Comparison of ENCODE assay signal across 11 mouse cellular contexts in the genomic region with DNA sequence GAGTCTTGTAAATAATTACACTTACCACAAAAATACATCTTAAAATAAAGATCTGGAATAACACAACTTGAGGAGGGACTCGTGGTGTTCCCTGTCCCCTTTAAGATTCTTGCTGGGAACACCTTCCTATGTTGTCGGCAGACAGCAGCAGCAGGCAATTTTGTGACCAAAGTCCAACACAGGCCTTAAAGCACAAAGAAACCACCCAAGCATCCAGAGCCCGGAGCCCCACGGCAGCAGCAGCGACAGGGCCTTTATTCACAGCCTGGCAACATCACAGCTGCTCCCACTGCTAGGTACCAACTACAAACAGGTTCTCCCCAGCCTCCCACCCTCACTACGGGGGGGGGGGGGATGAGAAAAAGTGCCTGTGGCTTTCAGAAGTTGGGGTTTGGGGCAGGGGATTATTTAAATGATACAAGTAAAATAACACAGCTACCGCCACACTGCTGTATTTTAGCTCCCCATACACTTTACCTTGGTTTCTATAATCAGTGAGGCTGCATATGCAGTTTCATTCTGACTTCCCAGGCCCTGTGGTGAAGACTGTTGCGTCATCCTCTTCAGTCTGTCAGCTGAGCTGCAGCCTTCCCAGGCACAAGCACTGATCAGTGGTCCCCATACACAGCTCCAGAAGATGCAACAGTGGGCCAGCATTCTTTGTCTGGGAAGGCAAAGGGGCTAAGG. TPM values are rescaled to one million over a fixed set of nuclear protein-coding genes. Genes with fewer than 3 reads are reported as not detected.
DNase-seq lines count a peak whose midpoint lies in the region; ATAC-seq and TF ChIP-seq lines count a peak whose summit lies in the region.
"Had no signal": no experiment of that assay in that cellular context is flagged by ENCODE, and none has a peak within 500 bp of the region (broad histone marks: within the 10 kb centered on the region; RNA-seq: fewer than 3 reads in every experiment).

No protein-coding gene starts in this region.

- peaks cover 16% of the 10 kb centered on the region; the same call in 1 of the 2 replicates for H3K27me3 ChIP-seq in heart, embryonic 10.5 days (ENCODE audit: insufficient read depth, poor library complexity, severe bottlenecking)
- H3K27me3 ChIP-seq in heart, adult 2 months (ENCODE audit: control insufficient read depth, insufficient read depth, low read length), result no peaks in the 10 kb centered on the region
- no peaks in the 10 kb centered on the region; the same call in 1 of the 2 replicates for H3K27me3 ChIP-seq in midbrain, embryonic 11.5 days (ENCODE audit: control insufficient read depth, insufficient read depth, low read length)
- H3K27me3 ChIP-seq in midbrain, postnatal 0 days (ENCODE audit: insufficient read depth, low read length), result no peaks in the 10 kb centered on the region; the same call in 1 of the 2 replicates

- peaks cover 58% of the 10 kb centered on the region for H3K4me1 ChIP-seq in heart, embryonic 10.5 days
- H3K4me1 ChIP-seq in heart, adult 2 months (ENCODE audit: control insufficient read depth, insufficient read depth, low read length), result no peaks in the 10 kb centered on the region
- H3K4me1 ChIP-seq in midbrain, embryonic 11.5 days (ENCODE audit: control insufficient read depth, insufficient read depth, low read length), result peaks cover 16% of the 10 kb centered on the region
- H3K4me1 ChIP-seq in midbrain, postnatal 0 days (ENCODE audit: insufficient read depth, low read length), result 0 out of 2 replicates have a peak, but pooled peaks cover 5% of the 10 kb centered on the region

- H3K9ac ChIP-seq in heart, adult 2 months (ENCODE audit: low read depth, low read length), result no peak overlapping the region
- H3K9ac ChIP-seq in midbrain, embryonic 11.5 days (ENCODE audit: low read length), result peak overlapping the region; percentile 44
- no peak overlapping the region; the same call in 1 of the 2 replicates for H3K9ac ChIP-seq in midbrain, postnatal 0 days (replicated peaks; ENCODE audit: low read length, poor library complexity, severe bottlenecking)
- H3K9ac ChIP-seq: lung, embryonic 14.5 days had no signal

- H3K4me3 ChIP-seq in heart, embryonic 10.5 days, result no peak overlapping the region
- no peak overlapping the region for H3K4me3 ChIP-seq in heart, adult 2 months
- H3K4me3 ChIP-seq in midbrain, embryonic 11.5 days (ENCODE audit: low read depth, low read length), result no peak overlapping the region
- no peak overlapping the region for H3K4me3 ChIP-seq in midbrain, postnatal 0 days (ENCODE audit: low read depth, low read length)

- H3K79me2 ChIP-seq in heart, adult 2 months (replicated peaks; ENCODE audit: control insufficient read depth, insufficient read depth, low read length), result no peaks in the 10 kb centered on the region

- TF ChIP-seq EP300 in heart, adult 2 months (IDR thresholded peaks at IDR 0.05; ENCODE audit: insufficient read depth, low read depth, low read length), result no peak

- H3K9me3 ChIP-seq in heart, embryonic 10.5 days, result no peaks in the 10 kb centered on the region
- H3K9me3 ChIP-seq in midbrain, embryonic 11.5 days (ENCODE audit: control insufficient read depth, low read length), result no peaks in the 10 kb centered on the region
- H3K9me3 ChIP-seq in midbrain, postnatal 0 days (ENCODE audit: low read length), result no peaks in the 10 kb centered on the region

- DNase-seq in heart, embryonic 10.5 days (ENCODE audit: low spot score), result no peak
- DNase-seq in heart, adult 2 months, result no peak
- peak; percentile 86 for DNase-seq in midbrain, embryonic 11.5 days (ENCODE audit: low spot score, missing footprints)
- DNase-seq in midbrain, postnatal 0 days (ENCODE audit: low spot score), result no peak
- DNase-seq in induced T-regulatory cell, adult 2 months (ENCODE audit: low read depth), result peak; percentile 69
- peak; percentile 28 for DNase-seq in retina, postnatal 1 day
- no peak for DNase-seq in cerebellum, adult 9-10 months
- DNase-seq in left cerebral cortex, postnatal 36 days (ENCODE audit: low spot score in 2 of 2), result no peak
- DNase-seq: lung, embryonic 14.5 days; right cerebral cortex, postnatal 25 days had no signal

- WGBS in heart, embryonic 10.5 days, result 54% methylated on average over 8 of the region's 8 CpGs
- 75% methylated on average over 8 of the region's 8 CpGs for whole genome bisulfite sequencing in heart, adult 2 months
- 17% methylated on average over 8 of the region's 8 CpGs for WGBS in midbrain, embryonic 11.5 days
- WGBS in midbrain, postnatal 0 days, result 20% methylated on average over 8 of the region's 8 CpGs

- ATAC-seq in midbrain, embryonic 11.5 days (ENCODE audit: low FRiP score), result peak; percentile 47
- ATAC-seq in midbrain, postnatal 0 days (ENCODE audit: low FRiP score), result no peak

- no peak for TF ChIP-seq CTCF in heart, adult 2 months (IDR thresholded peaks at IDR 0.05)
- TF ChIP-seq CTCF in midbrain, postnatal 0 days (IDR thresholded peaks at IDR 0.05), result no peak

- intact Hi-C loops in heart, adult 2 months (cut with DNase I), result loop anchor here (5.0 kb wide), 1 partner anchor 47 kb away; no protein-coding TSS in a partner anchor
- intact Hi-C loops in left cerebral cortex, postnatal 36 days (cut with DNase I), result loop anchor here (10.0 kb wide), 1 partner anchor 141 kb away; no protein-coding TSS in a partner anchor

- peak overlapping the region; percentile 83 for H3K27ac ChIP-seq in heart, embryonic 10.5 days
- no peak overlapping the region for H3K27ac ChIP-seq in heart, adult 2 months
- H3K27ac ChIP-seq in midbrain, embryonic 11.5 days (ENCODE audit: low read depth, low read length), result peak overlapping the region; percentile 35; the same call in 1 of the 2 replicates
- no peak overlapping the region for H3K27ac ChIP-seq in midbrain, postnatal 0 days (ENCODE audit: low read depth, low read length)
- H3K27ac ChIP-seq: kidney, postnatal 0 days had no signal

- TF ChIP-seq POLR2A in heart, adult 2 months (IDR thresholded peaks at IDR 0.05; ENCODE audit: insufficient read depth, low read depth, low read length), result no peak

- no peak overlapping the region for H3K4me2 ChIP-seq in midbrain, embryonic 11.5 days
- no peak overlapping the region for H3K4me2 ChIP-seq in midbrain, postnatal 0 days (ENCODE audit: low read depth, low read length, poor library complexity, severe bottlenecking)
- H3K4me2 ChIP-seq: lung, embryonic 14.5 days had no signal

- H3K36me3 ChIP-seq in heart, embryonic 10.5 days, result no peaks in the 10 kb centered on the region
- no peaks in the 10 kb centered on the region for H3K36me3 ChIP-seq in heart, adult 2 months (ENCODE audit: control insufficient read depth, insufficient read depth, low read length)
- H3K36me3 ChIP-seq in midbrain, embryonic 11.5 days (ENCODE audit: control insufficient read depth, insufficient read depth, low read length), result no peaks in the 10 kb centered on the region
- H3K36me3 ChIP-seq in midbrain, postnatal 0 days (ENCODE audit: insufficient read depth, low read length), result no peaks in the 10 kb centered on the region

RNA-seq across cellular contexts. Expression of gene Mrpl36, which starts 22.8 kb away (rescaled TPM):
- 145 and 181 TPM in 2 replicates for polyA plus RNA-seq in heart, embryonic 10.5 days (2016; fragmentation: Nextera tagmentation; extraction: Ambion mirVana)
- total RNA-seq in heart, adult 2 months (2021), result 10 to 100 TPM; 53.3 to 57.8 TPM
- 75.4 and 81.8 TPM in 2 replicates for polyA plus RNA-seq in heart, adult 2 months (2012; rRNA removed)
- polyA plus RNA-seq in midbrain, embryonic 11.5 days (2014; fragmentation: Nextera tagmentation; extraction: Ambion mirVana), result 125 and 128 TPM in 2 replicates
- total RNA-seq in midbrain, postnatal 0 days (2014; rRNA removed), result 26.8 and 40.1 TPM in 2 replicates
- polyA plus RNA-seq in midbrain, postnatal 0 days (2015; fragmentation: Nextera tagmentation; extraction: Ambion mirVana), result 55.1 TPM in 2 replicates
- 10 to 100 TPM; 37.3 to 44.9 TPM for total RNA-seq in left cerebral cortex, postnatal 36 days (2021)

RNA-seq across cellular contexts. Expression of gene Ndufs6, which starts 22.8 kb away (rescaled TPM):
- polyA plus RNA-seq in heart, embryonic 10.5 days (2016; fragmentation: Nextera tagmentation; extraction: Ambion mirVana), result 499 and 600 TPM in 2 replicates
- total RNA-seq in heart, adult 2 months (2021), result 1,000 to 10,000 TPM; 1,124 to 1,284 TPM
- polyA plus RNA-seq in heart, adult 2 months (2012; rRNA removed), result 494 and 621 TPM in 2 replicates
- polyA plus RNA-seq in midbrain, embryonic 11.5 days (2014; fragmentation: Nextera tagmentation; extraction: Ambion mirVana), result 305 and 326 TPM in 2 replicates
- total RNA-seq in midbrain, postnatal 0 days (2014; rRNA removed), result 111 and 132 TPM in 2 replicates
- polyA plus RNA-seq in midbrain, postnatal 0 days (2015; fragmentation: Nextera tagmentation; extraction: Ambion mirVana), result 477 and 509 TPM in 2 replicates
- 100 to 1,000 TPM; 184 to 196 TPM for total RNA-seq in left cerebral cortex, postnatal 36 days (2021)

RNA-seq across cellular contexts. Expression of gene Irx4, which starts 45.3 kb away (rescaled TPM):
- polyA plus RNA-seq in heart, embryonic 10.5 days (2016; fragmentation: Nextera tagmentation; extraction: Ambion mirVana), result 39.4 and 78.4 TPM in 2 replicates
- total RNA-seq in heart, adult 2 months (2021), result 10 to 100 TPM; 26.5 to 30.9 TPM
- 15.6 and 19.8 TPM in 2 replicates for polyA plus RNA-seq in heart, adult 2 months (2012; rRNA removed)
- polyA plus RNA-seq in midbrain, embryonic 11.5 days (2014; fragmentation: Nextera tagmentation; extraction: Ambion mirVana), result 0.41 and 0.87 TPM in 2 replicates
- 2.8 and 2.9 TPM in 2 replicates for total RNA-seq in midbrain, postnatal 0 days (2014; rRNA removed)
- 0.63 and 1.0 TPM in 2 replicates for polyA plus RNA-seq in midbrain, postnatal 0 days (2015; fragmentation: Nextera tagmentation; extraction: Ambion mirVana)
- total RNA-seq in left cerebral cortex, postnatal 36 days (2021), result not detected
- polyA plus RNA-seq: lung, embryonic 14.5 days had no signal

Comparison
In these comparisons a context has a peak if more than half of its experiments do, and no peak if none do; other contexts are left out.
1. DNase-seq: peak in midbrain, embryonic 11.5 days (single experiment), induced T-regulatory cell, adult 2 months (single experiment) and retina, postnatal 1 day (single experiment); none in heart, embryonic 10.5 days (single experiment), heart, adult 2 months (0 of 2), midbrain, postnatal 0 days (single experiment), cerebellum, adult 9-10 months (single experiment) and left cerebral cortex, postnatal 36 days (0 of 2).
2. H3K27ac ChIP-seq: peak in heart, embryonic 10.5 days (single experiment) and midbrain, embryonic 11.5 days (single experiment); none in heart, adult 2 months (single experiment) and midbrain, postnatal 0 days (single experiment).